Mouse (Mus musculus) forebrain, postnatal 0 days (tissue): ENCODE data around the gene Cdc42ep2. TPM values are rescaled to one million over a fixed set of nuclear protein-coding genes. Genes with fewer than 3 reads are reported as not detected.

Experiments
- ATAC-seq: fragments of 200-750 bp; cut with Nextera tagmentation; 2 replicates; pipeline ENCODE4 v1.8.0; 2017; ENCODE audit warnings: mild to moderate bottlenecking, moderate library complexity
- DNase-seq: peaks from one replicate; pipeline ENCODE4 v3.0.0-alpha.2; 2015
- H3K27ac ChIP-seq: fragments of 300-500 bp; sonication (generic); 2 replicates; pipeline ENCODE4 v1.5.1; 2014; ENCODE audit warnings: low read depth, mild to moderate bottlenecking, antibody characterized with exemption, low read length, moderate library complexity, mixed read lengths
- H3K27me3 ChIP-seq: fragments of 300-500 bp; sonication (generic); 2 replicates; pipeline ENCODE4 v1.6.1; 2014; ENCODE audit warnings: mild to moderate bottlenecking, low read length, mixed read lengths; ENCODE audit not compliant: insufficient read depth
- H3K36me3 ChIP-seq: fragments of 300-500 bp; sonication (generic); 2 replicates; pipeline ENCODE4 v1.6.1; 2014; ENCODE audit warnings: mild to moderate bottlenecking, moderate library complexity; ENCODE audit not compliant: insufficient read depth
- H3K4me1 ChIP-seq: fragments of 300-500 bp; sonication (generic); 2 replicates; pipeline ENCODE4 v1.6.1; 2014; ENCODE audit warnings: antibody characterized with exemption; ENCODE audit not compliant: insufficient read depth
- H3K4me2 ChIP-seq: fragments of 300-500 bp; sonication (generic); 2 replicates; pipeline ENCODE4 v1.6.1; 2014; ENCODE audit warnings: low read depth, mild to moderate bottlenecking, moderate library complexity
- H3K4me3 ChIP-seq: fragments of 300-500 bp; sonication (generic); 2 replicates; pipeline ENCODE4 v1.5.1; 2014; ENCODE audit warnings: low read depth, low read length, mixed read lengths
- H3K9ac ChIP-seq: fragments of 300-500 bp; sonication (generic); 2 replicates; pipeline ENCODE4 v1.6.1; 2014; ENCODE audit warnings: mild to moderate bottlenecking
- H3K9me3 ChIP-seq: fragments of 300-500 bp; sonication (generic); 2 replicates; pipeline ENCODE4 v1.6.1; 2016; ENCODE audit warnings: low read length
- CTCF ChIP-seq: sonication (generic); IDR thresholded peaks from 2 replicates; pipeline ENCODE4 v1.5.1; 2016; ENCODE audit warnings: antibody characterized with exemption, control low read depth, low read depth
- WGBS: fragments of 180-500 bp; shearing (Covaris S2); extraction: QIAGEN DNeasy Blood & Tissue Kit; methylation state at CpG from one replicate; pipeline ENCODE4 v1.1.7; 2014; 5-methylcytosine and 5-hydroxymethylcytosine counted together
- polyA plus RNA-seq: library from polyadenylated mRNA; unstranded; fragments of >200 nt; fragmentation: Nextera tagmentation; extraction: Ambion mirVana; gene quantifications from 2 replicates; pipeline ENCODE4 v1.2.1, GENCODE M21; 2015
- total RNA-seq: library from RNA; depleted of rRNA; stranded (reverse); fragments of >200 nt; gene quantifications from 2 replicates; pipeline ENCODE4 v1.2.3, GENCODE M21; 2014

The Cdc42ep2 gene
- total and polyA plus RNA-seq, 2 experiments from 2014 or later, result 13.3 to 15.6 TPM

DNA sequence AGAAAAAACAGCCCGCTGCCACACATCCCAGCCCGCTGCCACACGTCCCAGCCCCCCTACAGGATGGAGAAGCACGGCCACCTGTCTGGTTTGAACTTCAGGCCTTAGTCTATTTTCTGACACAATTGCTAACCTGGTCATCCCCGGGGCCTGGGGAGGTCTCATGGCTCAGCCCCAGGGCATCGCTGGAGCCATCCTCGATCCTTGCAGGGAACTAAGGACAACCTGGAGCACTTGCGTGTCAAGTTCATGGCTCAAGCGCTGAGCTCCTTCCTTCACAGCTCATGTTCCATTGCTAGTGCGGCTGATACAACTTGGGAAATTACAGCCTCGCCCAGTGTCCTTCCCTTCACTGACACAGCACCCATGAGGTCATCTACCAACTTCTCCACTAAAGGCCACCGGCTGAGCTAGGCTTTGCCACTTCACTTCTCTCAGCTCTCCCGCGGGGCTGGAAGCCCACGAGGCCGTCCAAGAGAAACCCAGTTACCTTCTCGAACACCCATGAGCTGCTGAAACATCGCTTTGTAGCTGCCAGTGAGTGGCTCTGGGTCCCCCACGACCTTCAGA is 28.7 kb upstream of the Cdc42ep2 start:
- Histone ChIP-seq H3K9ac (no peak overlapping the region), H3K27ac (no peak overlapping the region), H3K9me3 (no peaks in the 10 kb centered on the region), H3K4me2 (no peak overlapping the region), H3K27me3 (no peaks in the 10 kb centered on the region), H3K36me3 (peaks cover 27% of the 10 kb centered on the region), H3K4me1 (no peaks in the 10 kb centered on the region), H3K4me3 (no peak overlapping the region)
- no peak for ATAC-seq
- no peak for TF ChIP-seq CTCF
- no peak for DNase-seq
- 94% methylated on average over 19 of the region's 19 CpGs for WGBS

DNA sequence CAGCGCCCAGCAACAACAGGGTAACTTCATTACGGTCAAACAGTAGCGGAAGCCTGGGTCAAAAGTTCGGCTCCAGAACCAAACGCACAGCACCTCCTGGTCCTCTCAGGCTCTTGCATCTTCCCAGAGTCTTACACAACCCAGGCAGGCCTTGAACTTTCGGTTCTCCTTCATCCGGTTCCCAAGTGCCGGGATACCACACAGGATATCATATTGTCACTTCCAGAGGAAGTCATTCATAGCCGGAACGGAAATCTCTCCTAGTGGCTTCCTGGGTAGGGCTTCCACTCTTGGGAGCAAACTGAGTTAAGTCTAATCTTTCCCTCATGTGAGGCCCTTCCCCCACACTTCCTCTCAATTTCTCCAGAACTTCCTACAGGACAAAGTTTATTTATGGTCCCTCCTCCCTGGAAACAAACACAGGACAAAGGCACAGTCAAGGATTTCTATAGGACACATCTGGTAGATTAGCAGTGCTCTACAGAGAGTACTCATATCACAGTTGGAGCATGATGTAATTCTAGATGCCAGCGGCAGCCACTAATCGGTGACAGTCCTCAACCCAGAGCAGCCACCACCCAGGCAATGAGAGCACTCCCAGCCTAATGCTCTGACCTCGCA is 27.6 kb upstream of the Cdc42ep2 start:
- no peak for ATAC-seq
- TF ChIP-seq CTCF, result no peak
- H3K9ac ChIP-seq, result no peak overlapping the region
- no peak for DNase-seq
- WGBS, result 93% methylated on average over 13 of the region's 13 CpGs
- peaks cover 28% of the 10 kb centered on the region for H3K36me3 ChIP-seq
- H3K4me2 ChIP-seq, result no peak overlapping the region
- H3K4me1 ChIP-seq, result no peaks in the 10 kb centered on the region
- H3K27me3 ChIP-seq, result no peaks in the 10 kb centered on the region
- H3K27ac ChIP-seq, result no peak overlapping the region
- H3K9me3 ChIP-seq, result no peaks in the 10 kb centered on the region
- H3K4me3 ChIP-seq, result no peak overlapping the region

DNA sequence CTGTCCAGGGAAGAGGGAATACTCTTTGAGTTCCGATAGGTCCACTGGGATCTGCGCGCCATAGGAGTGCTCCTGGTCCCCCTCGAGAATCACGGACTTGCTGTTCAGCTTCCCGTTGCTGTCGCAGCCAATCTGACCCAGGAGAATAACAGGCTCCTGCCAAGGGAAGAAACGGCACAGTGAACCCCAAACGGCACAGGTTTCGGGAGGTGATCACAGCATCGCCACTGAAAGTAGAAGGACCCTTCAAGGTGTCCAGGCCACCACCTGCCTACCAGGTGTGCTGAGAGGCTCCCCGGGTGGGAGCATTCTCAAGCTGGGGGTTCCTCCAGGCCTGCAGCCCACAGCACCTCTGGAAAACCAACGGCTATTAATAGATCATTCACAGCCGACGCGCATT is 27.0 kb upstream of the Cdc42ep2 start:
- Histone ChIP-seq H3K9ac (no peak overlapping the region), H3K36me3 (peaks cover 28% of the 10 kb centered on the region), H3K4me3 (no peak overlapping the region), H3K27me3 (no peaks in the 10 kb centered on the region), H3K9me3 (no peaks in the 10 kb centered on the region), H3K4me1 (no peaks in the 10 kb centered on the region), H3K4me2 (no peak overlapping the region), H3K27ac (no peak overlapping the region)
- WGBS, result 93% methylated on average over 16 of the region's 16 CpGs
- no peak for ATAC-seq
- TF ChIP-seq CTCF, result no peak
- no peak for DNase-seq

DNA sequence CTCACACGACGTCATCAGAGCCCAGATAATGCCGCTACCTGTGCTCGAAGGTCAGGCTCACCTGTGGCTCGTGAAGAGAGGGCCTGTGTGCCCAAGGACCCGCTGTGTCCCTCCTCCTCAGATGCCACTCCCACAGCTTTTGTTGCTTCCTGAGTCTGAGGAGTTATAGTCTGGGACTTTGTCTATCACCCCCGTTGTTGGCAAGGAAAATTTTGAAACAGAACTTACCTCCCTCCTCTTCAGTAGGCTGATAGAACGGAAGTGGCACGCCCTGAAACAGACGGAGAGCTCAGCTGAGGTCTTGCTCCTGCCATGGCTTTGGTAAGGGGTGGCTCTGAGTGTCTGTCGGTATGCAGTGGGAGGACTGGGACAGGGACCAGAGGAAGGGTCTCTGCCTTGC is 25.6 kb upstream of the Cdc42ep2 start:
- Histone ChIP-seq H3K27me3 (no peaks in the 10 kb centered on the region), H3K4me1 (no peaks in the 10 kb centered on the region), H3K27ac (no peak overlapping the region), H3K4me3 (no peak overlapping the region), H3K9me3 (no peaks in the 10 kb centered on the region), H3K36me3 (peaks cover 28% of the 10 kb centered on the region), H3K4me2 (no peak overlapping the region), H3K9ac (no peak overlapping the region)
- WGBS, result 93% methylated on average over 11 of the region's 11 CpGs
- ATAC-seq (no peak), DNase-seq (no peak)
- no peak for TF ChIP-seq CTCF

DNA sequence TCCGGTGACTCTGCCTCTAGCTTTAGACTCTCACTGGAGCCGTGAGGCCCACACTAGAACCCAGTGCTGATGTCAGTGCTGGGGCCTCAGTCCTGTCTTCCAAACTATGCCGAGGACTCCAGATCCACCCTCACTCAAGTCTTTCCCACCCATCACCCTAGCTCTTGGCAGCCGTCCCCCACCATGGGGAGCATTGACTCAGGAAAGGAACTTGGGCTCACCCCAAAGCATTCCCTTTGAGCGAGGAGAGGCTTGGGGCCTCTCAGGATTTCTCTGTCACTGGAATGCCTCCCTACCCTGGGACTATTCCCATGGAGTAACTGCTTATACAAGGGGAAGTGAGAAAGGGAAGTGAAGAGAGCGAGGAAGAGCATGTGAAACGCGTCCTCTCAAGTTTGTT is 21.3 kb upstream of the Cdc42ep2 start:
- Histone ChIP-seq H3K9ac (no peak overlapping the region), H3K4me2 (no peak overlapping the region), H3K9me3 (no peaks in the 10 kb centered on the region), H3K27me3 (no peaks in the 10 kb centered on the region), H3K36me3 (peaks cover 18% of the 10 kb centered on the region; the same call in 1 of the 2 replicates), H3K4me3 (no peak overlapping the region), H3K4me1 (no peaks in the 10 kb centered on the region), H3K27ac (no peak overlapping the region)
- no peak for TF ChIP-seq CTCF
- DNase-seq, result no peak
- no peak for ATAC-seq
- WGBS, result 81% methylated on average over 8 of the region's 8 CpGs

DNA sequence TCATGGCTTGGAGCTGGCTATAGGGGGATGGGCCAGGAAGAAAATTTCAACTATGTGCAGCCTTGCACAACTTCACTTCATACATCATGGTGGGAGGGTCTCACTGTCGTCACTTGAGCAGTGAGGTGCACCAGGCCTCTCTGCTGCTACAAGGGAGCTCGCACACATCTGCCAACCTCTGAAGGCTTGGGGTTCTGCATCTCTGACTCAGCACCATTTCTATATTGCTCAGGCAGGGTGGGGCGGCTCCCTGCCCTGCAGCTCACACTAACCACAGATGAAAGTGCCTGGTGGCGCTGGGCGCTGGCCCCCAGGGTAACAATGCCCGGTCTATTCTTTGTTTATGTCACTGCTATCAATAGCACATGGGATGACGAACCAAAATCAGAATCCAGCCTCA is 20.4 kb upstream of the Cdc42ep2 start:
- ATAC-seq (no peak), DNase-seq (no peak)
- Histone ChIP-seq H3K4me2 (no peak overlapping the region), H3K36me3 (peaks cover 13% of the 10 kb centered on the region; the same call in 1 of the 2 replicates), H3K9ac (no peak overlapping the region), H3K9me3 (no peaks in the 10 kb centered on the region), H3K4me1 (no peaks in the 10 kb centered on the region), H3K27me3 (no peaks in the 10 kb centered on the region), H3K4me3 (no peak overlapping the region), H3K27ac (no peak overlapping the region)
- no peak for TF ChIP-seq CTCF
- 82% methylated on average over 7 of the region's 7 CpGs for WGBS

DNA sequence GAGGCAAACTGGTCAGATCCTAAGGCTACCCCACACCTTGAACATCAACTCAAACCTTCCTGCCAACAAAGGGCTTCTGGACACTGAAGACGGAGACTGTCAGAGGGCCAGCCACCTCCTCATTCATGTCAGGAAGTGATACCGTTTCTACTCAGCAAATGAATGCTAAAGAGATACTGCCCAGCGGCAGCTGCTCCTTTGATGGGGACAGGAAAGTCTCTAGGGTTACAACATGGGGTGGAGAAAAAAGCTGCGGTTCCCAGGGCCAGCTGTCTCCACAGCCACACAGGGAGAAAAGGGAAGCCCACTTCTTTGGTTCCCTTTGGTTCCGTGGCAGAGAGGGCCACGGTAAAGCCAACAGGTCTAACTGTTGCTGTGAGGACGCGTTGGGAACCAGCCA is 19.5 kb upstream of the Cdc42ep2 start:
- peaks cover 12% of the 10 kb centered on the region; the same call in 1 of the 2 replicates for H3K36me3 ChIP-seq
- no peaks in the 10 kb centered on the region for H3K9me3 ChIP-seq
- DNase-seq (no peak), ATAC-seq (no peak)
- no peak for TF ChIP-seq CTCF
- H3K4me1 ChIP-seq, result no peaks in the 10 kb centered on the region
- no peak overlapping the region for H3K27ac ChIP-seq
- H3K4me3 ChIP-seq, result no peak overlapping the region
- H3K9ac ChIP-seq, result no peak overlapping the region
- H3K4me2 ChIP-seq, result no peak overlapping the region
- 72% methylated on average over 8 of the region's 8 CpGs for WGBS
- H3K27me3 ChIP-seq, result no peaks in the 10 kb centered on the region
